Mouse (Mus musculus): ENCODE data around the gene Vmn1r50.
"Not testable (repeated sequence)": the region's sequence is repeated elsewhere in the genome, so short reads cannot be mapped to it uniquely, and the experiment has no call there.

The Vmn1r50 gene

GRCm38 (mm10) chr6:90101130-90101529 lies at the start of gene Vmn1r50:
Gene Vmn1r50, plus strand, starts transcription at chr6:90101430.
- DNase-seq (ENCODE audit: low spot score), result no peak

GRCm38 (mm10) chr6:90078406-90078805 lies 22.8 kb upstream of the Vmn1r50 start, which contains the start of gene Vmn1r49:
Gene Vmn1r49, minus strand, starts transcription at chr6:90078506.
- DNase-seq (ENCODE audit: low spot score), result no peak

GRCm38 (mm10) chr6:90100566-90100965 lies 664 bp upstream of the Vmn1r50 start:
- DNase-seq (ENCODE audit: low spot score), result no peak

GRCm38 (mm10) chr6:90122296-90122695 lies 21.1 kb downstream of the Vmn1r50 start, which contains the start of gene Vmn1r51:
Gene Vmn1r51, plus strand, starts transcription at chr6:90122596.
- DNase-seq (ENCODE audit: low spot score), result not testable (repeated sequence)
